Mouse (Mus musculus) hindlimb bud, embryonic 11.5 days (tissue): ENCODE measurements around the gene Fam25c.
"Not testable (repeated sequence)": the region's sequence is repeated elsewhere in the genome, so short reads cannot be mapped to it uniquely, and the experiment has no call there.

ENCODE experiments used
- DNase-seq: peaks from one replicate; pipeline ENCODE4 v3.0.0-alpha.2; 2012; ENCODE audit warnings: low read depth, low spot score; ENCODE audit errors: extremely low spot score

Fam25c gene

DNA sequence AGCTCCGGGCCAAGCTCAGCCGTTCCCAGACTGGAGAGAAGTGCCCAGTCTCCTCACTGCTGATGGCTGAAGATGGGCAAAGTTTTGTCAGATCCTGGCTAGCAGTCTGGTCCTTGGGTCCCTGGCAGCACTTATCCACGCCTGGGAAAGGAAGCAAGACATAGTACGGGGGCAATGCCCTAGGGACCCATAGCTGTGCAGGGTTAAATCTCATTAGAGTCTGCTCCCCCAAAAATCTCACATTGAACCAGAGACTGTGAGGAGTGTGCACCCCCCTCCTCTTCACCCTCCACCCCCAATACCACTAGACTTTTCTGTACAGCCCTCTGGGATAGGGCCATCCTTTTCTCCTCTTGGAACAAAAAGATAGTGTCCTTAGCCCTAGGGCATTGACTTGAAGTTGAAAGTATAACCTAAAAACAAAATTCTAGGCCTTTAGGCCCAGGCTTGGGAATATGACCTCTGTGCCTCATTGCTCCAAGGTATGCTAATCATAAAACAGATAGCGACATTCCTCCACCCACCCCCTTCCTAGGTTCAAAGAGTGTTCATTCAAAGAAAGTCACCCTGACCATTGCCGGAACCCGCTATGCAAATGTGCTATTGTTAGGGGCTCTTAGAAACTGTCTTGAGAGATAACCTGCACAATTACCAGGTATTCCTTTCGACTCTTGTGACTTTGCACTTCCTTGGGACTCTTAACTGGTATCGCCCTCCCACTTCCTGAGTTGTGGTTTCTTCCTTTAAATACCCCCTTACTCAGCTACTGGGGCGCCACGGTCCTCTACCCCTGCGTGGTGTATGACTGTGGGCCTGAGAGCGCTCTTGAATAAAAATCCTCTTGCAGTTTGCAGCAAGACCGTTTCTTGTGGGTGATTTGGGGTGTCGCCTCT, 9.3 kb upstream of the Fam25c start:
- not testable (repeated sequence) for DNase-seq

DNA sequence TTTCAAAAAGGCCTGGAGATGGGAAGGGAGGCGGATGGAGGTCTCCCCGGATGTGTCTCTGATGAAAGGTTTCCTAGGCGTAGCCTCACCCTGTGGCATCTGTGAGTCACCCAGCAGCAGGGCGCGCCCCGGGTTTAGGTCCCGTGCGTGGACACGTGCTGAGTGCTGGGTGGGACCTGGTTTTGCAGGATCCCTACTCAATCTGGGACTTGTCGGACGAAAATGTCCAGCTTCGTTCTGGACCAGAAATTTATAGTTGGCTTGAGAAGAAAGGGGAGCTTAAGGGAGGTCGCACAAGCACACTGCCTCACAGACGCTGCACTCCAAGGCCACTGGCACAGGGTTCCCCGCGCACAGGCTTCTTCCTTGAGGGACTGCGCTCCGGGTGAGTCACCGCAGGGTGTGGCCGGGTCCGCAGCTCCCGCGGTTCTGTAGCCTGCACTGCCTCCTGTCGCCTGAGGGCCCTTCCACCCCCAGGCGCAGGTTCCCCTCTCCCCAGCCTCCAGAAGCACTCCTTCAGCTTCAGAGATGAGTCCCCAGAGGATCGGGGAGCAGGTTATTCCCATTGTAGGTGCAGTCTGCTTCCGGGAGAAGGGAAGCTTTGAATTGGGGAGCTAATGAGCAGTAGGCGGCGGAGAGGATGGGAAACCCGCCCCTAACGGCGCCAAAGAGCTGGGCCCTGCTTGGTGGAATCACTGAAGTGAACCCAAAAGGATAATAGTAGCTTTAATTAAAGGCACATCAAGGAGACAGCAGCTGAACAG, 8.4 kb upstream of the Fam25c start:
- DNase-seq, result no peak

DNA sequence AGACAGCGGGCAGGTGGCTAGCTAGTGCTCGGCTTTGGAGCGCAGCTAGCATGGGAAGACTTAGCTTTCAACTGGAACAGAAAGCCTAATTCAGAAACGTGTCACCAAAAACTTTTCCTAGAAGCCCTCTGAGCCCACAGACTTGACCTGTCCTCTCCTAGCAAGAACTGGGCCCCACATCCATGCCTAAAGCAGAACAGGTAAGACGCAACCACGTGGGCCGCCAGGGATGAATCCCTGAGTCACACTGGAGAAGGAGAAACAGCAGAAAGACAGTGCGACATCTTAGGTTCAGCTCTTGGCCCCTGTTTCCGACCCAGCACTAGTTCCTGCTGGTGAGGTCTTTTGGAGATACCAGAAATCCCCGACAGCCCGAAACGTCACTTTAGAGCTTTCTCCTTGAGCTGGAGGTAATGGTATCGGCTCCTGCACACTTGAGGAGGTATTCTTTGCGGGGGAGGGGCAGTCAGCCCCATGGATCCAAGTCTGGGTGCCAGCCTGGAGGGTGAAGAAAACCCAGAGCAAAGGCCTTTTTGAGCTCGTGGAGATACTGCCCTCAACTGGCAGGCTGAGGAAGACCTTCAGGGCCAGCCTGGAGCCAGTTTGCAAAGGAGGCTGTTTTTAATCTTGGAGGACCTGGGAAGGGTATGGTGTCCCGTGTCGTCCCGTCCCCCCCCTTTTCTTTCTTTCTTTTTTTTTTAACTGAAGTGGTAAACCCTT, 7.7 kb upstream of the Fam25c start:
- no peak for DNase-seq

DNA sequence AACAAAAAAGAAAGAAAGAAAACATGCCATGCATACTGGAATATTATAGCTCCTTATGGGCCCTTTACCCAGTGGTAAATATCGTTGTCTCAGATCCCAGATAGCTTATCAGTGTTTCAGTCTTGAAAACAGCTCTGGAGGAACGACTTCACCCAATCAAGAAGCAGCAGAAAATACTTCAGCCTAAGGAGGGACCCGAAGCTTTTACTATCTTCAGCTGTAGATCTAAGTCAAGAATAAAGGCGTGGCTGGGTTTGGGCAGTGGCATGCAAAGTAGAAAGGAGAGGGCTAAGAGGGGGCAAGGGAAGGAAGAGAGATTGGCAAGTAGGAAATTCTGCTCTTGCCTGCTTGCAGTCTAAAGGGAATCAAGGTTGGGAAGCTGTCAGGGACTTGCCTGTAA, 6.9 kb upstream of the Fam25c start:
- DNase-seq, result no peak

DNA sequence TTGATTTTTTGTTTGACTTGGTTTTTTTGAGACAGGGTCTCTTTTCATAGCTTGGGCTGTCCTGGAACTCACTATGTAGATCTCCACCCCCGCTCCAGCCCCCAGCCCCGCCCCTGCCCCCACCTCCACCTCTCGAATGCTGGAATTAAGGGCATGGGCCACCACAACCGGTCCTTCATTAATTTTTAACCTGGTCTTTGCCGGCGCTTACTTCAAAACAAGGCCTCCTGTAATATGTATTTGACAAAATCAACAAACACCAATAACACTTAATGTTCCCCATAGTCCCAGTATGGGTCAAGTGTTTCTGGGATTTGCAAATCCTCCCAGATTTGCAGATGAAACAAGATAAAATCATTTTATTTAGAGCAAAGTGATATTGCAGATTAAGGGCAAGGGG, 5.0 kb upstream of the Fam25c start:
- no peak for DNase-seq

DNA sequence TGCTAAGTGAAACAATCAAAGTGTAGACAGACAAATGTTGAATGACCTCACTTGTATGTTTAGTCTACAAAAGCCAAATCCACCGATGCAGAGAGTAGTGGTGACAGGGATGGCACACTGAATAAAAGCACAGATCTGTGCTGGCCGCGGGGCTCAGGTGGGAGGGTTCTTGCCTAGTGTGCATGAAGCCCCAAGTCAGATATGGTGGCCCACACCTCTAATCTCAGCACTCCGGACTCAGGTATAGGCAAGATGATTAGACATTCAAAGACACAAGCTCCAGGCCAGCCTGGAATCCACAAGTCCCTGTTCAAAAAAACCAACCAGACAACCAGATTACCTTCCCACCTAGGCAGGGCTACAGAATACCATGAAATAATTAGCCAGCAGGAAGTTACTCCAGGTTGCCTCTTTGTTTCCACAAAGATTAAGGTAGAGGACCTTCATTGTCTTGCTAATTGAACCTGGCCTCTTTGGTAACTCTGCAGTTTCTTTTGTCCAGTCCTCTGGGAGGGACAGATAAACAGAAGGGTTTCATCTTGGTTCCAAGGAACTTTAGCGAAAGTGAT, 4.5 kb upstream of the Fam25c start:
- DNase-seq, result no peak

DNA sequence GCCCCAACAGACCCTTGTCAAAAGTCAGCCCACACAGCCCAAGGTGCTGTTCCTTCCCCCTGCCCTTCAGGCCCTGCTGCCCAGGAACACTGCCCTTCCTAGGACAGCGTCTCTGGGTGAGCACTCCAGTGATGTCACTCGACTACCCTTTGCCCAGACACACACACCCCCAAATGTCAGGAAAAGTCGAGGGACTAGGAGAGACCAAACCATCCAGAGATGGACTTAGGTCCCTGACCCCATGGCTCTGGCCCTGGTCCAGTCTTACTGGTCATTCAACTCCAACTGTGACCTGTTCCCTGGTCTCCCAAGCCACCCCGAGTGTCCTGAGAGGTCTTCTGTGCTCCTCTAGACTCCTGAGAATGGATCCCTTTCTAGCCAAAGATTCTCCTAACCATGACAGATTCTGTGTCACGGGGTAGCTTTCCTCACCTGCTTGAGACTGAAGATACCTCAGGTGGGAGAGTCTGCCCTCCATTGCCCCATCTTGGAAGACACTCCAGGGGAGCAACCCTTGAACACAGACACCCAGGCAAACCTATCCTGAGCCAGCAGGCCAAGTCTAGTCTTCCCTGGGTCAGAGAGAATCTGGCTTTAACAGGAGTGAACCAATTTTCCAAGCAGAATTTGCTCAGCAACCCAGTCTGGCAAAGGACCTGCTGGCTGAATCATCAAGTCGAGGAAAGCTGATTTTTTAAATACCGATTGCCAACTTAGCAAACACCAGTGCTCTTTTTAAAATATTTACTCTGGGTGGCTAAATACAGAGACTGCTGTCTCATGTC, 2.6 kb upstream of the Fam25c start:
- no peak for DNase-seq

DNA sequence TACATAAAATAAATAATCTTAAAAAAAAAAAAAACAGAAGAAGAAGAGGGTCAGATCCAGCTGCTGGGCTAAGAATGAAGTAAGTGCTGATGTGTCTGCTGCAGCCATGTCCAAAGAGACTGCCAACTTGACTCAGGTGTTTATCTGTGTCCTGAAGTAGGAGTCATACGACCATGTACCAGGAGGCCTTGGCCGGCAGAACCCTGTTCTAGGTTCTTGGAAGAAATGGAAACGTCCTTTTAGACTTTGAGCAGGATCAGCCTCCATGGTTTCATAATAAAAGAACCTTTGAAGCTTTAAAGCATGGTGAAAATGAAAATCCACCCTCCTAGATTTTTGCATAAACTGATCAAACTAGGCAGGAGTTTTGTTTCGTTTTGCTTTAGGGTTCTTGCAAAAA, 777 bp downstream of the Fam25c start:
- no peak for DNase-seq

DNA sequence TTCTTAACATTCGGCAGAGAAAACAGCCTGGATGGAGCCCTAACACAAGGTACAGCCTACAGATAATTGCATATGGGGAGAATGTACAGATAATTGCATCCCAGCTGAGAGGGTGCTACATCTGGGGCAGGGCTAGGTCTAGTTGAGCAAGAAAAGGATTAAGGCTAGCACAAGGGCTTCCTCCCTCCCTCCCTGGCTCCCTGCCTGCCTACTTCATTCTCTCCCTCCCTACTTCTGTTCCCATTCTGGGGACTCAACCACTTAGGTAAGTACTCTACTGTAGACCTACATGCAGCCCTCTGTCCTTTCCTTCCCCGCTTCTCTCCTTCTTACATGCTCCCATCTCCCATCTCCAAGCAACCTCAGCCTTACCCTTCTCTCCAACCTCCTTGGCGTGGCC, 1.9 kb downstream of the Fam25c start:
- no peak for DNase-seq

DNA sequence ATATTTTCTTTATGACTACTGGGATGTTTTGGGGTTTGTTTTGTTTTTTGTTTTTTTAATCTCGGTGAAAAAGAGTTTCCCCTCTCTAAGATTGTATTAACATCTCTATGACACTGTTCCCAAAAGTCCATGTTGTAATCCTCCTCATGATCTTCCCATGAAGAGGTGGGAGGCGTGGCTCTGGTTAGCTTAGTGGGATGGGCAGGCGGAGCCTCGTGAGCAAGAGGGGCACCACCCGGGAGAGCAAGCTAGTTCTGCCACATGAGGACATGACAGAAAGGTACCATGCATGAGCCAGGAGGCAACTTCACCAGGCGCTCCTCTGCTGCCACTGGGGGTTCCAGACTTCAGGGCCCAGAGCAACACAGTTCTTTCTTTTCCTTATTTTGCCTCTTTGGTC, 2.7 kb downstream of the Fam25c start:
- DNase-seq, result no peak

DNA sequence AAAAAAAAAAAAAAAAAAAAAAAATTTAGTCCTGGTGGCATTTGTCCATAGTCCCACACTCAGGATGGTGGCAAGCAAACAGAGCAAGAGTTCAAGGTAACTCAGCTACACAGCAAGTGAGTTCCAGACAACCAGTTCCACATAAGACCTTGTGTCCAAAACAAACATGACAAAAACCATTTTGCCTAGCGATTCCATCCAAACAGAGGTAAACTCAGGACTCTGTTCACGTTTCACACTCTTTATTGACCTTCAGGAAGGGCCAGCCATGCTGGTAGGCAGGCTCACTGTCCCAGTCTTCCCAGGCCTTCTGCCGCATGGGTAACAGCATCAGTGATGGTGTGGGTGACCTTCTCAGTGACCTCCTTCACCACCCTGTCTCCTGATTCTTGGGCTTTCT, 3.6 kb downstream of the Fam25c start:
- no peak for DNase-seq

DNA sequence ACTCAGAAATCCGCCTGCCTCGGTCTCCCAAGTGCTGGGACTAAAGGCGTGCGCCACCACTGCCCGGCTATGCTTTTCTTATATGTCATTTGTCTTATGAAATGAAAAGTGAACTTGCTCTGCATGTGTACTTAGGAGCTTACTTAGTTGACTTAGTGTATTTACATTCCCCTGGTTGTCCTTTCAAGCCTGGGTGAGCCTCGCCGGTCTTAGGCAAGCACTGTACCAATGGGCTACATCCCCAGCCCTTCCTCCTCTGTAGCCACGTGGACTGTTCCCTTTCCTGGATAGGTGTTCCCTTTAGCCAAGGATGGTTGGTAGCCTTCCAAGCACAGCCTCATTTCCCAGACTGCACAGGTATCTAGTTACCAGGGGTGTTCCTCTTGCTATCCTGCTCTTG, 6.2 kb downstream of the Fam25c start:
- no peak for DNase-seq

DNA sequence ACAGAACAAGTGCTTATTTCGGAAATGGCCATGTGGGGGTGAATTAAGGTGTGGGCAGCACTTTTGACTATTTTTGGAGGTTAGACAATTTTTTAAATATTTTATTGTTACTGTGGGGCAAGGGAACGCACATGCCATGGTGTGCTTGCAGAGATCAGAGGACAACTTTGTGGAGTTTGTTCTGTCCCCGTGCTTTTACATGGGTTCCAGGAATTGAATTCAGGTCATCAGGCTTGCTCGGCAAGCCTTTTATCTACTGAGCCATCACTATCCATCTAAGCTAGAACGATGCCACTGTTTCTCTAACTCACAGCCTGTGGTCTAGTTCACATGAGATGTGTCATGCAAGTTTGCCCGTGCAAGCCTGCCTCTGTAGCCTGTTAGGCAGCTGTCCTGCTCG, 6.9 kb downstream of the Fam25c start:
- DNase-seq, result no peak

DNA sequence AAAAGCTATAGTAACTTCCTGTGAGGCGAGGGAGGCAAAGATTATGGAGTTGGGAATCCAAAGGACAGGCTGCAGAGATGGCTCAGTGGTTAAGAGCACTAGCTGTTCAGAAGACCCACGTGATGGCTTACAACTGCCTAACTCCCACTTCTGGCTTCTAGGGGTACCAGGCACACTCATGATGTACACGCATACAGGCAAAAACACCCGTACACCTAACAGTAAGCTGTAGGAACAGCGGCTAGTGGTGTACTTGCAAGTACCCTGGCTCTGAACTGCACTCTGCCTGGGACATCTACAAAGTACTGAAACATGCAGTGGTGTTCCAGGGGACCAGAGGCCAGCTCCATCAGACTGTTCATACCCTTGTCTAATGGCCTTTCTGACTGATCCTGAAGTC, 8.1 kb downstream of the Fam25c start:
- no peak for DNase-seq

DNA sequence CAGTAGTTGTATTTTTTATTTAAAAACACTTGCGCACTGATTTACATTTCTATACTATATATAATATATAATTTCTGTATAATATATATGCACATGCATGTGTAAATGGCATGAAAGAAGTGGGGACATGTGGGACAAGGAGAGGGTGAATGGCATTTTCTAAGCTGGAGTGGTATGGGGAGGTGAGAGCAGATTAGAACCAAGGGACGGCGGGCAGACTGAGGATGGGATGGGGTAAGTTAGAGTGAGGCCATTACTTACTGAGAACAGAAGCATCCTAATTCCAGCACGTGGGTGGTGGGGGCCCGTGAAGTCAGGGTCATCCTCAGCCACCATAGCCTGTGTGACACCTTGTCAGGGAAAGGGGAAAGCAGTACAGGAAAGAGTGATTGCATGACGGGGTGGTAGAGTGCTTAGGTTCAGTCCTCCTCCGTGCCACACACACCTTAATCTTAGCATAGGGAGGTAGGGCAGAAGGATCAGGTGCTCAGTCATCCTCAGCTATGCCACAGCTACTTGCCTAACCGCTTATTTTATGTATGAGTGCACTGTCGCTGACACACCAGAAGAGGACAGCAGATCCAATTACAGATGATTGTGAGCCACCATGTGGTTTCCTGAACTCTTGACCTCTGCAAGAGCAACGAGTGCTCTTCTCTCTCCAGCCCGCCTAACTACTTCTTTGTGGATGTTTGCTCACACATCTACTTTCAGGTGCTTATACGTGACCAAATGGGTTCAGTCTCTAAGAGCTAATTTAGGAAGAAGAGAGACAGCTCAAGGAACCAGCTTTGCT, 9.3 kb downstream of the Fam25c start:
- no peak for DNase-seq

DNA sequence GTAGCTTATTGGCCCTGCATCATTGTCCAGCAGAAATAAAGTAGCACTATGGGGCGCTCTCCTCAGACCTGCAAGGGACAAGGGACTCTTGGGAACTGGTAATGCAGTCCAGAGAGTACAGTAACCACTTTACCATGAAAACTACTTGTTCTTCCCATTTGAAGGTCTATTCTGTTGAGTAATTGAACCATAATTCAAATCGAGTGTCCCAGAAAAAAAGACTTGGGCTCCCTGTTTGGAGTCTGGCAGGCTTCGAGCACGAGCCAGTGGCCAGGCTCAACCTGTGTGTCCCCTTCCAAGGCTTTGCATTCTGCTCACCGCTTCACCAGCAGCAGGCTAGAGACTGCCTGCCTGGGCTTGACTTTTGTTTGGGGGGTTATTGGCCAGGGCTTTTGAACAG, 10.9 kb downstream of the Fam25c start:
- DNase-seq, result no peak

DNA sequence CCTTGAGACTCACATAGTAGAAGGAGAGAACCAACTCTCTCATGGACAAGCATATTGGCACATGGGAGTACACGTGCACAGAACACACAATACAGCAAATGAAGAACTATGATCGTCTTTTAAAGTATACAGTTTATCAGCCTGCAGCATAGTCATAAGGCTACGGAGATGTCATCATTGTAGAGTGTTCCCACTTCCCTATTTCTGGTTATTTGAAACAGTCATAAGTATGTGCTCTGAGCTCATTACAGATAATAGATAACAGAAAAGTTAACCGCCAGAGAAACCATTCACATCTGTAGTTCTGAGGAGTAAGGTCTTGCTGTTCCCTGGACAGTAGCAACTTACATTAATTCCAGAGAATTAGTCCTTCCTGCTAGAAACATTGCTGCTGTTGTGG, 12.2 kb downstream of the Fam25c start:
- no peak for DNase-seq

DNA sequence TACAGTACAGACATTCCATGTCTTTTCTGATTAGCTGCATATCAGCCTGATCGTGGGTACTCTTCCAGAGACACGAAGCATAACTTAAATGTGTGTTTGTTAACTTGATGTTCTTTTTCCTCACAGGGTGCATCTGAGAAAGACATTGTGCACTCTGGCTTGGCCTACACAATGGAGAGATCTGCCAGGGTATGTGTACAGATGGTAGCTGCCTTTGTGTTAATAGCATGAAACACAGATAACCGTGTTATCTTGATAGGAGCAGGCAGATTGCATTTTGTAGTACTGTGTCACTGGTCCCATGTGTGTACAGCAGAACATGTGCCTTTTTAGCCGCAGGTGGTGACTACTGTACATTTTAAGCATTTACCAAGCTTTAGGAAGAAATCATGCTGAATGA, 13.2 kb downstream of the Fam25c start:
- DNase-seq, result no peak

DNA sequence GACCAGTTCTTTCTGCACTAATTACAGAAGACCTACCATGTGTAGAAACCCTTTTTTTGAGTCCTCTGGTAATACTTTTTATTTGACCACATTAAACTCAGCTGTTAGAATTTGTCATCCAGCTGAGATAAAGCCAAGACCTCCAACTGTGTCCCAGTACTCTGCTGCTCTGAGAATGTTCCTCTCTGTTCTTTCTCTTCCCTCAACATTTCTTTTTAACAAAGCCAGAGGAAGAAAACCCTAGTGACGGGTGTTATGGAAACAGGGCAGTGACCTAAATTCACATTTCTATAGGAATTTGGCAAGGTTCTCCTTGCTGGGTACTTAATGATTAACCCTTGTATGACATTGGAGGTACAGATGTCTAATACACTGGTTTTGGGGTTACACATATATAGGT, 15.8 kb downstream of the Fam25c start:
- no peak for DNase-seq

DNA sequence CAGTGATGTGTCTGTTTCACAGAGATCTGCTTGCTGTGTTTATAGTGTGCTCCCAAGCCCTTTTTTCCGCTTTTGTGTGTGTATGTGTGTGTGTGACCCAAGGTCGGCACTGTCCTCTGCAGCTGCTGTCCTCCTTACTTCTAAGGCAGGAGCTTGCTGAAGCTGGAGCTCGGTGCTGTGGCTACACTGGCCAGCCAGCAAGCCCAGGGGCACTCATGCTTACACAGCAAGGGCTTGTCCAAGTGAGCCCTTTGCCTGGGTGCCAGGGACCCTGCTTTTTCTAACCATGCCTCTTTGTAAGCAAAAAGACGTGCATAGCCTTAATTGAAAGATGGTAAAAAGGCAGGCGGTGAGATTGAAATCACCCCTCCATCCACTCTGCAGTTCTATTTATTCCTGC, 22.8 kb downstream of the Fam25c start:
- DNase-seq, result no peak
